Mouse (Mus musculus) layer of hippocampus, postnatal 14 days (tissue): ENCODE results near the gene Tsc22d4. TPM values are rescaled to one million over a fixed set of nuclear protein-coding genes. Genes with fewer than 3 reads are reported as not detected.

Experiments
- DNase-seq, 2 experiments: peaks; one replicate each; pipeline ENCODE4 v3.0.0; 2021 to 2022; ENCODE audit warnings: low spot score in 2 of 2, mixed read lengths in 1 of 2
- total RNA-seq, 2 experiments: library from RNA; stranded (reverse); gene quantifications; 2 replicates each; pipeline ENCODE4 v1.2.3; 2021

Tsc22d4 gene
- total RNA-seq, 2 experiments from 2014 or later, result 213 to 225 TPM

DNA sequence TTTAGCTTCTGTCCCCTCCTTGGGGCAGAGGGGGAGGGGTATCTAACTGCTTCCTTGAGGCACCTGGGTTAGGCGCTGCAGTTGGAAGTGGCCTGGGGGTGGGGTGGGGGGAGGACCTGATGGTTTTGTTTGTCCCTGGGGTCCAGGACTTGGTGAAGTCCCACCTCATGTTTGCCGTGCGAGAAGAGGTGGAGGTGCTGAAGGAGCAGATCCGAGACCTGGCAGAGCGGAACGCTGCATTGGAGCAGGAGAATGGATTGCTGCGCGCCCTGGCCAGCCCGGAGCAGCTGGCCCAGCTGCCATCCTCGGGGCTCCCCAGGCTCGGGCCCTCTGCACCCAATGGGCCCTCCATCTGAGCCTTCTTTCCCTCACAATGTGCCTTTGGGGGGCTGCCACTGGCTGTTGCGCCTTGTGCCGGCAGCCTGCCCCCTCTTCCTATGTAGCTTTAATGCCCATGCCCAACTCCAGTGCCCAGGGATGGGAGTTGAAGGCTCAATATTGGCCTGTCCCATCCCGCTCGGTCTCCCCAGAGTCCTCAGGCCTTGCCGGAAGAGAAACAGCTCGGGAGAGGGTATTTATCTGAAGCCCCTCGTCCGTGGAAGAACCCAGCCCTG lies 13.5 kb downstream of the Tsc22d4 start:
- DNase-seq, result no peak

DNA sequence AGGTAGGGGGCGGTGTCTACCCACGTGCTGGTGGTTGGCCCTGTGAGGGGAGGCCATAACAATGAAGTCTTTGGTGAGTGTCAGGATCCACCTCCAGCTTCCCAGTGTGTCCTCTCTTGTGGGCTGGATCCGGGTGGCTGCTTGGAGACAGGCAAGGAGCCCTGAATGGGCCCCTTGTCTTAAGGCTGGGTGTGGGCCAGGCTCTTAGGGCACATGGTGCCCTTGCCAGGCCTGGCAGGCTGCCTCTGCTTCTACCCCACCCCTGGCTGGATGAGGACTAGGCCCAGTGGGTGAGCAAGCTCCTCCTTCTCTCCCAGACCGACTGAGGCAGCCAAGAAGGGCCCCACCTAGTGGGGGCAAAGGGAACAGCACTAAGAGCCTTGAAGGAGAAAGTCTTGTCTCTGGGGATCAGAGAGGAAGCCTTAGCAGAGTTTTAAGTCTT lies 14.5 kb downstream of the Tsc22d4 start:
- peak; percentile 86 to 95 for DNase-seq

DNA sequence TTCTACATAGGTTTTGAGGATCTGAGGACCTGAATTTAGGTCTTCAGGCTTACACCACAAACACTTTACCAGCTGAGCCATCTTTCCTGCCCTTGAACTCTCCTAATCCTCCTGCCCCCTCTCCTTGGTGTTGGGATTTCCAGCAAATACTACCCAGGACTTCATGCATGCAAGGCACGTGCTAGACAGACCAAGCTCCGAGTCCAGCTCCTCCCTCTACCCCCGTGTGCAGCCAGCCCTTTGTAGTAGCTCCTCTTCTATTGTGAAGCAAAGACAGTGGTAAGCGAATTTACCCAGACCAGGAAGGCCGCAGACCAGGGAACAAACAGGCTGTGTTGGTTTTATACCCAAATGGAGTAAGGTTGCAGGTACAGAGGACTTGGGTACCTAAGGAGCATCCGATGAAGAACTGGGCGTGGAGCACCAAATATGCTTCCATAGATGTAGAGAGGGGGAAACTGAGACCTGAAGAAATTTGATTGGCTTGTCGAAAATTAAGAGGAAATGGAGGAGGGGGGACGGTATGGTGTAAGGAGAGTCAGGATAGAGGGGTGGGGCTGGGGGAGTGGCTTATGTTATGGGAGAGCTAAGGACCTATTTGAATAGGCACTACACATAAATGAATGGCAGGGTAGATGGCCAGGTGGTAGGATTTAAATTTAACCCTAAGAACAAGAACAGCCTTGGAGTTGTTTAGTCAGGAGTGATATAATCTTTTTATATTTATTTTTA lies 19.2 kb downstream of the Tsc22d4 start:
- DNase-seq, result no peak

DNA sequence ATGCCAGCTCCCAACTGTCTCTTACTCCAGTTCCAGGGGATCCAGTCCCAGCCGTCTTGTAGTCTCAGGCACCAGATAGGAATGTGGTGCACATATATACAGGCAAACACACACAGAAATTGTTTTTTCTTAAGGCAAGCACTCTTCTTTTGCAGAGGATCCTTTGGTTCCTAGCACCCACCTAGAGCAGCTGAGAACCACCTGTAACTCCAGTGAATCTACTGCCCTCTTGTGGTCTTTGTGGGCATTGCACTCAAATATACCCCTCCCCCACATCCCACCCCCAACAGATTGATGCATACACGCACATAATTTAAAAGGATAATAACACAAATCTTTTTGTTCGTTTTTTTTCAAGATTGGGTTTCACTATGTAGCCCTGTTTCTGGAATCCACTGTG lies 20.7 kb downstream of the Tsc22d4 start:
- no peak for DNase-seq

DNA sequence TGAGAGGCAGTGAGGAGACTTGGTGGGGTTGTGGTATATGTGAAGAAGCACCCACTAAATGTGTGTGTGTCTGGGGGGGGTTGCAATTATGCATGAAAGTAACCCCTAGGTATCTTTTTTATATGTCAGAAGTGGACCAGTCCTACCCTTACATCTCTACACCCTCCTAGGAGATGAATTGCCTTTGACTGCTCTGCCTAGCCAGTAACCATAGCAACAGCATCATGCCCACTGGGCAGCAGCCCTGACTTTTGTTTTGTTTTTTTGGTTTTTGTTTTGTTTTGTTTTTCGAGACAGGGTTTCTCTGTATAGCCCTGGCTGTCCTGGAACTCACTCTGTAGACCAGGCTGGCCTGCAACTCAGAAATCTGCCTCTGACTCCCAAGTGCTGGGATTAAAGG lies 22.9 kb downstream of the Tsc22d4 start:
- no peak for DNase-seq

DNA sequence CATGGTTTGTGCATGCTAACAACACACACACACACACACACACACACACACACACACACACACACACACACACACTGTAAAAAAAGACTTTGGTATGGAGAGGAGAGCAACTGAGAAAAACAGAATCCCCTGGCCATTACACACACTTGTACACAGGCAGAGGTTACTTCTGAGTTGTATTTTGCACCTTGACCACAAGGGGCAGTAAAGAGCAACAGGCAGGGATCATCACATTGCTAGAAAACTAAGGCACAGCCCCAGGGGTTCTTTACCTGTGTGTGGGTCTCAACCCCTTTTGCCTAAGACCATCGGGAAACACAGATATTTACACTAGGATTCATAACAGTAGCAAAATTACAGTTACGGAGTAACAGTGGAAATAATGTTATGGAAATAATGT lies 25.2 kb downstream of the Tsc22d4 start:
- DNase-seq, result no peak

DNA sequence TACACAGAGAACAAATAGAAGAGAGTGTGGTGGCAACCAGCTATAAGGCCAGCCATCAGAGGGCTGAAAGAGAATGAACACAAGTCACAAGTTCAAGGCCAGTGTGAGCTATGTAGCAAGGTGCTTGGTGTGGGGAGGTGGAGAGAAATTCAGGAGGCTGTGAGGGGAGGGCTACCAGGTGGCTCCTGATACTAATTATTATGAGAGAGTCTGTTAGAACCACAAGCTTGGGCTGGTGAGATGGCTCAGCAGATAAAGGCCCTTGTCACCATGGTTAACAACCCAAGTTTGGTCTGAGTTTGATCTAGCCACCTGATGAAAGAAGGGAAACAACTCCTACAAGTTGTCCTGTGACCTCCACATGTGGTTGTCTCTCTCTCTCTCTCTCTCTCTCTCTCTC lies 27.2 kb downstream of the Tsc22d4 start:
- DNase-seq, result no peak

DNA sequence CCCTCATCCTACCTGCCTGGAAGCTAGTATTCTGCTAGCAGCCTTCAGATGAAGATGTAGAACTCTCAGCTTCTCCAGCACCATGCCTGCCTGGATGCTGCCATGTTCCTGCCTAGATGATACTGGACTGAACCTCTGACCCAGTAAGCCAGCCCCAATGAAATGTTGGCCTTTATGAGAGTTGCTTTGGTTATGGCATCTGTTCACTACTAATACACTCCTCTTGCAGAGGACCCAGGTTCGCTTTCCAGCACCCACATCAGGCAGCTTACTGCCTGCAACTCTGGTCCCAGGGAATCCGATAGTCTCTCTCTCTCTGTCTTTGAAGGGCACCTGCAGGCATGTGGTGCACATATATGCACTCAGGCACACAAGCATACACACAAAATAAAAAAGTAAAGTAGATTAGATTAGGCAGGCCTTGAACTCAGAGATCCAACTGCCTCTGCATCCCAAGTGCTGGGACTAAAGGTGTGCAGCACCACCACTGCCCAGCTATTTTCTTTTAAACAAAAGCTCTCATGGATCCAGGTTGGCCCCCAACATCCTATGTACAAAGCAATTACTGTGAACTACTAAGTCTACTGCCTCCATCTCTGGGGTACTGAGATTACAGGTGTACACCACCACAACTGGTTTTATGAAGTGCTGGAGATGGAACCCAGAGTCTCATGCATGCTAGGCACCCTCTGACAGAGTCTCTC lies 30.2 kb downstream of the Tsc22d4 start:
- DNase-seq, result no peak

DNA sequence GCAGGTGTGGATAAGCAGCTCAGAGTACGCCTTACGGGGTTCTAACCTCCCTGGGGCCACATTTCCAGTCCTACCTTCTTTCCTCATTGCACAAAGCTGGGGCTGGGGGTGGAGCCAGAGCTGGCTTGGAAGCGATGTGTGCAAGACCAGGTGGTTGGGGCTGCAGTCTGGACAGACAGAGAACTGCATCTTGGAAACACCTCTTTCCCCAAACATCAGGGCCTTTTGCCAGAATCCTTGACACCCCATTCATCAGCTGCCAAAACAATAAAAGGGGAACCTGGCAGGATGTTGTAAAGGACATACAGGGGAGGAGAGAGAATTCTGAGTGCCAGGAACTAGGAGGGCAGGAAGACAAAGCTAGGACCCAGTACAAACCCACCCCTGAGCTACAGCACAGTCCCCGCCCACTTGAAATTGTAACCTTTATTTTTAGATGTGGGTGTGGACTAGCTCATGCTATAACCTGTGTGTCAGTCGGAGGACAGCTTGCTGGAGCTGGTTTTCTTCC lies 30.9 kb downstream of the Tsc22d4 start:
- no peak for DNase-seq

DNA sequence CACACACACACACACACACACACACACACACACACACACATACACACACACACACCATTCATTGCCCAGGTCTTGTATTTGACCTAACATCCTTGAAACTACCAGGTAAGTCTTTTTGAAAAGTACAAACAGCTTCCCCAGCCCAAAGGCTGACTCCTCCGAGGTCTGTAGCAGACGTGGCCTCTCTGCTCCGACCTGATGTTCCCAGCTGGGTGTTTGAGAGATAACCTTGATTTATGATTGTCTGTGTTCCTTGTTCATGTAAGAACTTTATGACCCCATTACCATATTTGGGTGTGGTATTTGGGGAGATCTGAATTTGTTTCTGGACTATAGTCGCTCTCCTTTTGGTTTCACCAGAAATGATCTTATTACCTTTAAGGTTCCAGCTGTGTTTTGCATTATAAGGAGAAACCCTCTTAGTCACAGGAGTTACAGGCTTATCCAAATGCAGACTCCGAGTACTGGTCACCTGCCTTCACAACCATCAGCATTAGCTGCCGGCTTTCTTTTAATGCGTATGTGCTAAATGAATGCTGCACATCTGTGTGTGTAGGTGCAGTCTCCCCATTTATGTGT lies 31.8 kb downstream of the Tsc22d4 start:
- no peak for DNase-seq

DNA sequence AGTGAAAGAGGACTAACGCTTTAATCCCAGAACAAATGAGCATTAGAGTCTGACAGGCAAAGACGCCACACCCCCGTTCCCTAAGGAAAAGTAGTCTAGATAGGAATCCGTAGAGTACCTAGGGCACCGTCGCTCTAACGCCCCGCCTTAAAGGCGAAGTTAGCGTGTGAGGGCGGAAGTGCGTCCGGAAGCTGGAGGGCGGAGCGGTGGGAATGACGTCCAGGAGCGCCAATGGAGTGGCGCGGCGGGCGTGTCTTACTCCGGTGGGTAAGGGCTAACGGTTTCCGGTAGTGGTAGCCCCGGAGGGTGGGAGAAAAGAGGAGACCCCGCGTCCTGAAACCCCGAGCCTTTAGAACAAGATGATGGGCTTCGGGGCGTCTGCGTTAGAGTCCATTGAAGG lies 33.1 kb downstream of the Tsc22d4 start, which contains the start of gene Ppp1r35:
Ppp1r35 (plus strand) TSS at position 215 of the 400 bp plus-strand sequence.
- DNase-seq, result peak; percentile 95 to 98

DNA sequence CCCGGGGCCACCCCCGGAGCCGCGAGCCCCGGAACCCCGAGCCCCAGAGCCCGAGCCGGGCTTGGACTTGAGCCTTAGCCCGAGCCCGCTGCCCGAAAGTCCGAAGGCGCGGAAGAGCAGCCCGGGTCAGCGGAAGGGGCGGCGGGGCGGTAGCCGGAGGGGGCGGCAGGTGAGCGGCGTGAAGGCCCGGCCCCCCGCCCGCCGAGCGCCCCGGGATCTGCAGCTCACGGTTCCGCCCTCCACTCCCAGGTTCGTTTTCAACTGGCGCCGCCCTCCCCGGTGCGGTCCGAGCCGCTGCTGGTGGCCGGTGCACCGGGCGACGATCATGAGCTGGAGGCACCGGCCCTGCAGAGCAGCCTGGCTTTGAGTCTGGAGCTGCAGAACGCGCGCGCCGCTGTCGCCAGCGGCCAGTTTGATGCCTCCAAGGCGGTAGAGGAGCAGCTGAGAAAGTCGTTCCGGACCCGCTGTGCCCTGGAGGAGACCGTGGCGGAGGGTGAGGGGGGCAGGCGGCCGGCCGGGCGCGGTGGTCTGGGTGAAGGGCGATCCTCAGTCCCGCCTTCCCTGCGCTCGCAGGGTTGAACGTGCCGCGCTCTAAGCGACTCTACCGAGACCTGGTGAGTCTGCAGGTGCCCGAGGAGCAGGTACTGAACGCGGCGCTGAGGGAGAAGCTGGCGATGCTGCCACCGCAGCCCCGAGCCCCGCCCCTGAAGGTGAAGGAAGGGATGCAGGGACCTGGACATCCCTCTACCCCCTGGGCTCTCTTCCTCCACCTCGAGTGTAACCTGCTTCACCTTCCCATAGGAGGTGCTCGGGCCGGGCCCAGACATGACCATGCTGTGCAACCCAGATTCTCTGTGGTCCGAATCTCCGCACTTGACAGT lies 33.8 kb downstream of the Tsc22d4 start:
- DNase-seq, result no peak

DNA sequence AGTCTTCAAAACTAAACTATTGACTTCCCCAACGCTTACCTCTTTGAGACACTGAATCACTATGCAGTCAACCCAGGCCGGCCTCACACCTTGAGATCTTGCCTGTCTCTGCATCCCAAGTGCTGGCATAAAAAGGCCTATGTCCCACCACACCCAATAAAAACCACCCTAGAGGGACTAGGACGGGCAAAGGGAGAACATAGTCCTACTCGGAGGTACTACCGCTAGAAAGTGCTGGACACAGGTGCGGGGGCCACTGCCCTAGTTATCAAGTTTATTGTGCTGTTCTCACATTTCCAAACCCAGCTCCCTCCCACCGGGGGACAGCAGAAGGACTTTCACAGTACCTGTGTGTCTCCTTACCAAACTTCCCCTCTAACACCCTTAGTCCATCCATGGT lies 36.1 kb downstream of the Tsc22d4 start:
- DNase-seq, result no peak

DNA sequence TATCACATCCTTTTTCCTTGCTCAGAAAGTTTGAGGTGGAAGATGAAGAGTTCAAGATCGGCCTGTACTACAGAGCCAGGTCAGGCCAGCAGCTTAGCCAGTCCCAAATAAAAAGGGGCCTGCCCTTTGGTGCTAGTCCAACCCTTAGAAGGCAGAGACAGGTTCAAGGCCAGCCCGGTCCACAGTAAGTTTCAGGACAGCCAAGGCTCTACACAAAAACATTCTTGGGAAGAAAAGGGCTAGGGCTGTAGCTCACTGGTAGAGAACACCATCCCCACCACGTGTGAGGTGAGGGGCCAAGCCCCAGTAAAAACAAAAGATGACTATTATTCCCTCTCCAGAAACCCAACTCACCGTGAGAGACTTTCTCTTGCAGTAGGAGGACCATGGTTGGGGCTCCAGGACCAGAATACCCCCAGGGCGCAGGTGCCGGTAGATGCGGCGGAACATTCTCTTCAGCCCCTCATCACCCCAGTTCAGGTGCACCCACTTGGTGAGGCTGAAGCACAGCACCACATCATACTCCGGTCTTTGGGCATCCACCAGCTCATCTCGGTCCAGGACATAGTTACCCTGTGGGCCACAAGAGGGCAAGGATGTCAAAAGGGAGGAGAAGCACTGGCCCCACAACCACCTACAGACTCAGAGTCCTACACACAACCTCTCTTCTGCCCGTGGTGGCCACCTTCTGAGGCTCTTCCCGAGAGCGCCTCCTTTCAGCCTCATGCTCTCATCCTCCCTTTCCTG lies 37.4 kb downstream of the Tsc22d4 start:
- DNase-seq, result no peak

DNA sequence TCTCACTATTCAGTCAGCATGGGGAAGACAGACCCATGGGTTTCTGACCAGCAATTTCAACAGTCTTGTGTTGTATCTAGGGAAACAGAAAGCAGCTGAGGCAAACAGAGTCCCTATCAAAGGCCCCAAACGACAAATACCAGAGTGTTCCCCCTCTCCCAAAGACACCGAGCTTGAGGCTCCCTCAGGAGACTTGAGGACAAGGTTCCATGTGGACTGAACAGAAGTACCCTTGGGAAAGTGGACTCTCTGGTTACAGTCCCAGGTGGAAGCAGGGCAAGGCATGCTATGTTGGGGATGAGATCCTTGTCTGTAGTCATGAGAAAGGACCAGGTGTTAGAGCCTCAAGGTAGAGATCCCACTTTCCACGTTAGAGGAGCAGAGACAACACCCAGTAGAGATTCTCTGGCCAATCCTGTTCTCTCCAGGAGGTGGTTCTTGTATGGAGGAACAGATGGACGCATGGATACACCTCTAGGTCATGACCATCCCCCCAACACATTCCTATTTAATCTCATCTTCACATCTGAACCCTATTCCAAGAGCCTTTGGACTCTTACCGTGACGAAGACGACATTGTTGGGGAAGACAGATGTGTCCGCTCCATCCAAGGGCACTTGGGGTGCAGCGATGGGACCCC lies 38.5 kb downstream of the Tsc22d4 start:
- no peak for DNase-seq

DNA sequence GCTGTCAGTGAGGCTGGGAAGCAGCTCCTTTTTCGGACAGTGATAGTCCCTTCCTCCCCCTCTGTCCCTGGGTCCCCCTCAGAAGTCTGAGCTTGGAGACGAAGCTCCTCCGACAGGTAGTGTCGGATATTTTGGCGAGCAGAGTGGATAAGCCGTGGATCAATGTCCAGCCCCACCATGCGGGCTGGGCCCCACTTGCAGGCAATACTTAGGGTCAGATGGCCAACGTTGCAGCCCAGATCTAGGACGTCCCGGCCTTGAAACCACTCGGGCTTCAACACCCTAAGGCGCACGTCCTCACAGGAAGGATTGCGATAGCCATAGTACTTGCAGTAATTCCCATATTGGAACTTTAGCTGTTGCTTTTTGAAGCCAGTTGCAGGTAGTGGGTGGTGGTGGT lies 39.0 kb downstream of the Tsc22d4 start:
- DNase-seq, result no peak

DNA sequence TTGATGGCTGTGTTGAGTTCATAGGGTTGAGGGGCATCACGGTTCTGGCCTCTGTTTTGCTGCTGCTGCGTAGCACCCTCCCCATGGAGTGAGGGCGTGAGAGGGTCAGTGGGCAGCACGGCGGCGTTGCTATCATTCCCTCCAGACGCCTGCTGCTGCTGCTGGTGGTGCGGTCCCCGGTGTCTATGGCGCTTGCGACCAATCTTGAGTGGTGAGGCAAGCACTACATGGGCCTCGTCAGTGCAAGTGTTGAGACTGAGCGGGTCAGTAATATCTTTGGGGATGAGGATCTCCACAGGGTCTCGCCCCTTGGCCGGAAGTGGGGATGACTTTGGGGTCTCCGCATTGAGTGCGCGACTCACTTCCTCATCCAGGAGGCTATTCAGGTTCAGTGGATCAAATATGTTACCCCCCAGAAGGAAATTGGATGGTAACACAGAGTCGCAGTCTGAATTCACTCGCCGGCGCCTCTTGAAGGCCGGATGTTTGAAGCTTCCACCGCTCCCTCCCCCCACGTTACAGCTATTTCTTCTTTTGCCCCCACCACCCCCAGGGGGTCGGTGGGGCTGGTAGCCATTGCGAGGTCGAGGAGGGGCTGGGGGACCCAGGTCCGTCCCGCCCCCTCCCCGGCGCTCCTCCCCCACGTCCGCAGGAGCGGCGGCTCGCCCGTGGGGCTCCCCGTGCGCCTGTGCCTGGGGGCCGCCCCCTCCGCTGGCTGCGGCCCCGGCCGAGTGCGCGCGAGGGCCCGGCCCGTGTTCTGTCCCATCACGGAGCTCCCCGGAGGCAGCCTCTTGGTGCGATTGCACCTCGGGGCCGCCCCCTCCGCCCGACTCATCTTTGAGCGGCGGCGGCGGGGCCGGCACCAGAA lies 39.9 kb downstream of the Tsc22d4 start:
- DNase-seq, result peak in 1 of 2 experiments; percentile 37
